Mouse (Mus musculus): ENCODE results near the gene Anp32b. TPM values are rescaled to one million over a fixed set of nuclear protein-coding genes. Genes with fewer than 3 reads are reported as not detected.
A peak's percentile ranks its signal among the peaks of the same experiment; 100 is the strongest.

Gene Anp32b
- polyA plus RNA-seq, 1 experiment from 2014 or later, result 97.1 TPM

GRCm38 (mm10) chr4:46479081-46479480 lies 28.4 kb downstream of the Anp32b start:
- DNase-seq (ENCODE audit: low spot score) (no peak), ATAC-seq (ENCODE audit: low FRiP score, low TSS enrichment) (no peak)
- H3K9me3 ChIP-seq (ENCODE audit: control insufficient read depth, low read length), result no peaks in the 10 kb centered on the region
- 94% methylated on average over 2 of the region's 2 CpGs for WGBS
- no peaks in the 10 kb centered on the region for H3K27me3 ChIP-seq (ENCODE audit: control insufficient read depth, insufficient read depth, low read length)
- H3K9ac ChIP-seq (ENCODE audit: low read length), result no peak overlapping the region
- no peaks in the 10 kb centered on the region for H3K4me1 ChIP-seq (replicated peaks; ENCODE audit: control insufficient read depth, insufficient read depth)
- H3K27ac ChIP-seq (replicated peaks), result no peak overlapping the region
- H3K4me3 ChIP-seq (ENCODE audit: low read depth, low read length), result no peak overlapping the region
- no peak for TF ChIP-seq EP300 (optimal IDR thresholded peaks at IDR 0.05)
- no peak for TF ChIP-seq CTCF (IDR thresholded peaks at IDR 0.05; ENCODE audit: low read depth)
- no peak overlapping the region for H3K4me2 ChIP-seq (replicated peaks; ENCODE audit: low read depth)
- H3K36me3 ChIP-seq (ENCODE audit: control insufficient read depth, insufficient read depth, low read length), result peaks cover 10% of the 10 kb centered on the region

- no peaks in the 10 kb centered on the region for H3K9me3 ChIP-seq (ENCODE audit: control insufficient read depth, low read length)
- no peaks in the 10 kb centered on the region for H3K36me3 ChIP-seq (ENCODE audit: control insufficient read depth, insufficient read depth, low read length)
- H3K27ac ChIP-seq (replicated peaks), result 0 out of 2 replicates have a peak overlapping the region, but pooled peaks have one; percentile 53
- TF ChIP-seq EP300 (optimal IDR thresholded peaks at IDR 0.05) (no peak), CTCF (IDR thresholded peaks at IDR 0.05; ENCODE audit: low read depth) (no peak)
- ATAC-seq (ENCODE audit: low FRiP score, low TSS enrichment) (no peak), DNase-seq (ENCODE audit: low spot score) (peak; percentile 52)
- no peak overlapping the region for H3K4me2 ChIP-seq (replicated peaks; ENCODE audit: low read depth)
- H3K4me3 ChIP-seq (ENCODE audit: low read depth, low read length), result no peak overlapping the region
- no peaks in the 10 kb centered on the region for H3K4me1 ChIP-seq (replicated peaks; ENCODE audit: control insufficient read depth, insufficient read depth)
- no peaks in the 10 kb centered on the region for H3K27me3 ChIP-seq (ENCODE audit: control insufficient read depth, insufficient read depth, low read length)
- H3K9ac ChIP-seq (ENCODE audit: low read length), result no peak overlapping the region
- 34% methylated on average over 14 of the region's 14 CpGs for WGBS
Measured at GRCm38 (mm10) chr4:46485696-46486417, 35.2 kb downstream of the Anp32b start.

- no peak for DNase-seq (ENCODE audit: low spot score)
- 83% methylated on average over 5 of the region's 5 CpGs for WGBS
Measured at GRCm38 (mm10) chr4:46487348-46487747, 36.6 kb downstream of the Anp32b start.

GRCm38 (mm10) chr4:46489028-46489925 lies 38.6 kb downstream of the Anp32b start, which contains the start of gene Nans:
TSS of gene Nans (plus strand) at chr4:46489248.
- under 1% methylated on average over 42 of the region's 58 CpGs for WGBS
- DNase-seq (ENCODE audit: low spot score) (peak; percentile 97), ATAC-seq (ENCODE audit: low FRiP score, low TSS enrichment) (peak; percentile 98)
- Histone ChIP-seq H3K9me3 (ENCODE audit: control insufficient read depth, low read length) (no peaks in the 10 kb centered on the region), H3K4me3 (ENCODE audit: low read depth, low read length) (peak within 1 kb of the TSS; percentile 79), H3K36me3 (ENCODE audit: control insufficient read depth, insufficient read depth, low read length) (peaks cover 11% of the 10 kb centered on the region), H3K9ac (ENCODE audit: low read length) (peak within 1 kb of the TSS; percentile 79), H3K27me3 (ENCODE audit: control insufficient read depth, insufficient read depth, low read length) (no peaks in the 10 kb centered on the region), H3K27ac (replicated peaks) (peak within 1 kb of the TSS; percentile 82), H3K4me1 (replicated peaks; ENCODE audit: control insufficient read depth, insufficient read depth) (no peaks in the 10 kb centered on the region), H3K4me2 (replicated peaks; ENCODE audit: low read depth) (peak within 1 kb of the TSS; percentile 82)
- TF ChIP-seq CTCF (IDR thresholded peaks at IDR 0.05; ENCODE audit: low read depth), result no peak
- no peak for TF ChIP-seq EP300 (optimal IDR thresholded peaks at IDR 0.05)

More at GRCm38 (mm10) chr4:46487348-46487747, 36.6 kb downstream of the Anp32b start:
- Histone ChIP-seq H3K9me3 (ENCODE audit: control insufficient read depth, low read length) (no peaks in the 10 kb centered on the region), H3K36me3 (ENCODE audit: control insufficient read depth, insufficient read depth, low read length) (no peaks in the 10 kb centered on the region), H3K27ac (replicated peaks) (no peak overlapping the region), H3K4me3 (ENCODE audit: low read depth, low read length) (no peak overlapping the region), H3K9ac (ENCODE audit: low read length) (no peak overlapping the region), H3K4me2 (replicated peaks; ENCODE audit: low read depth) (no peak overlapping the region), H3K4me1 (replicated peaks; ENCODE audit: control insufficient read depth, insufficient read depth) (no peaks in the 10 kb centered on the region), H3K27me3 (ENCODE audit: control insufficient read depth, insufficient read depth, low read length) (no peaks in the 10 kb centered on the region)
- no peak for TF ChIP-seq EP300 (optimal IDR thresholded peaks at IDR 0.05)
- no peak for TF ChIP-seq CTCF (IDR thresholded peaks at IDR 0.05; ENCODE audit: low read depth)
- ATAC-seq (ENCODE audit: low FRiP score, low TSS enrichment), result no peak

GRCm38 (mm10) chr4:46493071-46493470 lies 42.4 kb downstream of the Anp32b start:
- TF ChIP-seq CTCF (IDR thresholded peaks at IDR 0.05; ENCODE audit: low read depth) (no peak), EP300 (optimal IDR thresholded peaks at IDR 0.05) (no peak)
- no peak for ATAC-seq (ENCODE audit: low FRiP score, low TSS enrichment)

More at GRCm38 (mm10) chr4:46493071-46493470, 42.4 kb downstream of the Anp32b start:
- DNase-seq (ENCODE audit: low spot score), result no peak
- H3K27ac ChIP-seq (replicated peaks), result no peak overlapping the region
- H3K36me3 ChIP-seq (ENCODE audit: control insufficient read depth, insufficient read depth, low read length), result peaks cover 15% of the 10 kb centered on the region
- H3K27me3 ChIP-seq (ENCODE audit: control insufficient read depth, insufficient read depth, low read length), result no peaks in the 10 kb centered on the region
- H3K9ac ChIP-seq (ENCODE audit: low read length), result no peak overlapping the region
- no peaks in the 10 kb centered on the region for H3K4me1 ChIP-seq (replicated peaks; ENCODE audit: control insufficient read depth, insufficient read depth)
- 96% methylated on average over 6 of the region's 6 CpGs for WGBS
- H3K4me2 ChIP-seq (replicated peaks; ENCODE audit: low read depth), result no peak overlapping the region
- H3K9me3 ChIP-seq (ENCODE audit: control insufficient read depth, low read length), result no peaks in the 10 kb centered on the region
- no peak overlapping the region for H3K4me3 ChIP-seq (ENCODE audit: low read depth, low read length)

All from stomach, postnatal 0 days (tissue).